Mouse (Mus musculus) heart, postnatal 0 days (tissue): ENCODE measurements around the gene Nfic. TPM values are rescaled to one million over a fixed set of nuclear protein-coding genes. Genes with fewer than 3 reads are reported as not detected.
A peak's percentile ranks its signal among the peaks of the same experiment; 100 is the strongest.

Experiments
- ATAC-seq: fragments of 200-750 bp; cut with Nextera tagmentation; 2 replicates; pipeline ENCODE4 v1.8.0; 2017; ENCODE audit warnings: low read depth, moderate number of reproducible peaks, moderate library complexity; ENCODE audit not compliant: insufficient read depth
- DNase-seq: peaks from one replicate; pipeline ENCODE4 v3.0.0-alpha.2; 2016; ENCODE audit warnings: low spot score
- H3K27ac ChIP-seq: fragments of 300-500 bp; sonication (generic); 2 replicates; pipeline ENCODE4 v1.5.1; 2014; ENCODE audit warnings: low read depth, mild to moderate bottlenecking
- H3K27me3 ChIP-seq: fragments of 300-500 bp; sonication (generic); 2 replicates; pipeline ENCODE4 v1.6.1; 2014; ENCODE audit warnings: low read length, mixed read lengths; ENCODE audit not compliant: control insufficient read depth, insufficient read depth
- H3K36me3 ChIP-seq: fragments of 300-500 bp; sonication (generic); replicated peaks from 2 replicates; pipeline ENCODE4 v1.6.1; 2014; ENCODE audit warnings: low read length, mixed read lengths; ENCODE audit not compliant: control insufficient read depth, insufficient read depth
- H3K4me1 ChIP-seq: fragments of 300-500 bp; sonication (generic); 2 replicates; pipeline ENCODE4 v1.6.1; 2014; ENCODE audit warnings: antibody characterized with exemption; ENCODE audit not compliant: control insufficient read depth, insufficient read depth
- H3K4me2 ChIP-seq: fragments of 300-500 bp; sonication (generic); 2 replicates; pipeline ENCODE4 v1.6.1; 2014; ENCODE audit warnings: low read depth, mild to moderate bottlenecking, low read length, moderate library complexity
- H3K4me3 ChIP-seq: fragments of 300-500 bp; sonication (generic); 2 replicates; pipeline ENCODE4 v1.5.1; 2014; ENCODE audit warnings: low read depth, low read length
- H3K9ac ChIP-seq: fragments of 300-500 bp; sonication (generic); replicated peaks from 2 replicates; pipeline ENCODE4 v1.6.1; 2014; ENCODE audit warnings: low read depth, low read length, mixed read lengths
- H3K9me3 ChIP-seq: fragments of 300-500 bp; sonication (generic); replicated peaks from 2 replicates; pipeline ENCODE4 v1.6.1; 2016; ENCODE audit warnings: low read length; ENCODE audit not compliant: control insufficient read depth
- CTCF ChIP-seq: IDR thresholded peaks from 2 replicates; pipeline ENCODE4 v1.5.1; 2016; ENCODE audit warnings: antibody characterized with exemption, control low read depth, low read depth
- EP300 ChIP-seq: IDR thresholded peaks from 2 replicates; pipeline ENCODE4 v1.6.1; 2016; ENCODE audit warnings: antibody characterized with exemption, low read depth
- WGBS: fragments of 180-500 bp; shearing (Covaris S2); extraction: QIAGEN DNeasy Blood & Tissue Kit; methylation state at CpG from one replicate; pipeline ENCODE4 v1.1.7; 2014; 5-methylcytosine and 5-hydroxymethylcytosine counted together
- polyA plus RNA-seq: library from polyadenylated mRNA; unstranded; fragments of >200 nt; fragmentation: Nextera tagmentation; extraction: Ambion mirVana; gene quantifications from 2 replicates; pipeline ENCODE4 v1.2.1, GENCODE M21; 2015
- total RNA-seq: library from RNA; depleted of rRNA; stranded (reverse); fragments of >200 nt; gene quantifications from 2 replicates; pipeline ENCODE4 v1.2.3, GENCODE M21; 2014; ENCODE audit warnings: low replicate concordance

The Nfic gene
- total and polyA plus RNA-seq, 2 experiments from 2014 or later: 47.6 to 73.7 TPM

- no peaks in the 10 kb centered on the region for H3K9me3 ChIP-seq
- H3K36me3 ChIP-seq: no peaks in the 10 kb centered on the region
- H3K9ac ChIP-seq: no peak overlapping the region
- no peak overlapping the region for H3K4me3 ChIP-seq
- H3K27ac ChIP-seq: no peak overlapping the region
- H3K4me1 ChIP-seq: no peaks in the 10 kb centered on the region
- 35% methylated on average over 7 of the region's 7 CpGs for WGBS
- no peak for TF ChIP-seq EP300
- no peak for TF ChIP-seq CTCF
- DNase-seq: no peak
- H3K27me3 ChIP-seq: peaks cover 96% of the 10 kb centered on the region
- no peak overlapping the region for H3K4me2 ChIP-seq
- no peak for ATAC-seq
Measured at GRCm38 (mm10) chr10:81462415-81462804, 7.0 kb upstream of the Nfic start.

GRCm38 (mm10) chr10:81461673-81462414 lies 6.4 kb upstream of the Nfic start:
- Histone ChIP-seq H3K27me3 (peaks cover 97% of the 10 kb centered on the region), H3K9me3 (no peaks in the 10 kb centered on the region), H3K27ac (no peak overlapping the region), H3K4me1 (no peaks in the 10 kb centered on the region), H3K36me3 (no peaks in the 10 kb centered on the region), H3K4me3 (no peak overlapping the region), H3K9ac (no peak overlapping the region), H3K4me2 (no peak overlapping the region)
- no peak for TF ChIP-seq CTCF
- TF ChIP-seq EP300: no peak
- DNase-seq: no peak
- 6% methylated on average over 16 of the region's 16 CpGs for WGBS
- no peak for ATAC-seq

GRCm38 (mm10) chr10:81460951-81461350 lies 5.5 kb upstream of the Nfic start:
- H3K27ac ChIP-seq: no peak overlapping the region
- no peak for TF ChIP-seq EP300

GRCm38 (mm10) chr10:81460471-81460870 lies 5.0 kb upstream of the Nfic start:
- H3K36me3 ChIP-seq: no peaks in the 10 kb centered on the region
- no peaks in the 10 kb centered on the region for H3K4me1 ChIP-seq
- ATAC-seq: no peak
- H3K9ac ChIP-seq: no peak overlapping the region
- no peak overlapping the region for H3K27ac ChIP-seq
- 24% methylated on average over 20 of the region's 20 CpGs for WGBS
- peak overlapping the region; percentile 12; the same call in 1 of the 2 replicates for H3K4me2 ChIP-seq
- no peaks in the 10 kb centered on the region for H3K9me3 ChIP-seq
- H3K4me3 ChIP-seq: 0 out of 2 replicates have a peak overlapping the region, but pooled peaks have one; percentile 9
- H3K27me3 ChIP-seq: peaks cover 96% of the 10 kb centered on the region
- no peak for TF ChIP-seq CTCF
- no peak for TF ChIP-seq EP300
- no peak for DNase-seq

More at GRCm38 (mm10) chr10:81460951-81461350, 5.5 kb upstream of the Nfic start:
- DNase-seq (no peak), ATAC-seq (no peak)
- no peak overlapping the region for H3K4me2 ChIP-seq
- no peak overlapping the region for H3K9ac ChIP-seq
- peaks cover 96% of the 10 kb centered on the region for H3K27me3 ChIP-seq
- H3K4me1 ChIP-seq: no peaks in the 10 kb centered on the region
- no peaks in the 10 kb centered on the region for H3K36me3 ChIP-seq
- H3K9me3 ChIP-seq: no peaks in the 10 kb centered on the region
- H3K4me3 ChIP-seq: no peak overlapping the region
- WGBS: 33% methylated on average over 11 of the region's 11 CpGs

- DNase-seq (no peak), ATAC-seq (no peak)
- Histone ChIP-seq H3K27me3 (peaks cover 96% of the 10 kb centered on the region), H3K27ac (no peak overlapping the region), H3K4me1 (no peaks in the 10 kb centered on the region), H3K9me3 (no peaks in the 10 kb centered on the region), H3K4me2 (no peak overlapping the region), H3K9ac (no peak overlapping the region), H3K4me3 (no peak overlapping the region), H3K36me3 (no peaks in the 10 kb centered on the region)
- TF ChIP-seq EP300 (no peak), CTCF (no peak)
- 70% methylated on average over 21 of the region's 21 CpGs for WGBS
Measured at GRCm38 (mm10) chr10:81459399-81459798, 4.0 kb upstream of the Nfic start.

- DNase-seq (no peak), ATAC-seq (no peak)
- Histone ChIP-seq H3K9me3 (no peaks in the 10 kb centered on the region), H3K27ac (no peak overlapping the region), H3K27me3 (peaks cover 96% of the 10 kb centered on the region), H3K9ac (no peak overlapping the region), H3K36me3 (no peaks in the 10 kb centered on the region), H3K4me3 (no peak overlapping the region), H3K4me2 (no peak overlapping the region), H3K4me1 (no peaks in the 10 kb centered on the region)
- 74% methylated on average over 6 of the region's 6 CpGs for WGBS
- TF ChIP-seq EP300 (no peak), CTCF (no peak)
Measured at GRCm38 (mm10) chr10:81458267-81458666, 2.8 kb upstream of the Nfic start.
